Mouse (Mus musculus) bone marrow macrophage, adult 2 months (primary cell): ENCODE data around the gene Tanc2.

Experiments
- CTCF ChIP-seq: IDR thresholded peaks from 2 replicates; pipeline ENCODE4 v1.5.1; 2012; ENCODE audit warnings: low read depth, mild to moderate bottlenecking, low read length, moderate library complexity
- POLR2A ChIP-seq: IDR thresholded peaks from 2 replicates; pipeline ENCODE4 v1.6.1; 2012; ENCODE audit warnings: mild to moderate bottlenecking, low read depth, low read length, borderline replicate concordance

- TF ChIP-seq POLR2A (no peak), CTCF (no peak)
Measured at GRCm38 (mm10) chr11:105574241-105574640, 15.5 kb upstream of the Tanc2 start.
